Mouse (Mus musculus): ENCODE results near the gene Kctd4.

- TF ChIP-seq CTCF (IDR thresholded peaks at IDR 0.05; ENCODE audit: low read depth) (no peak), EP300 (IDR thresholded peaks at IDR 0.05; ENCODE audit: low read depth) (no peak; the same call in 1 of the 2 replicates)
Observed at GRCm38 (mm10) chr14:76011062-76011457, 56.3 kb downstream of the Kctd4 start.

Data from heart, postnatal 0 days (tissue).